Comparison of ENCODE assay signal across 8 mouse cellular contexts in the genomic region with DNA sequence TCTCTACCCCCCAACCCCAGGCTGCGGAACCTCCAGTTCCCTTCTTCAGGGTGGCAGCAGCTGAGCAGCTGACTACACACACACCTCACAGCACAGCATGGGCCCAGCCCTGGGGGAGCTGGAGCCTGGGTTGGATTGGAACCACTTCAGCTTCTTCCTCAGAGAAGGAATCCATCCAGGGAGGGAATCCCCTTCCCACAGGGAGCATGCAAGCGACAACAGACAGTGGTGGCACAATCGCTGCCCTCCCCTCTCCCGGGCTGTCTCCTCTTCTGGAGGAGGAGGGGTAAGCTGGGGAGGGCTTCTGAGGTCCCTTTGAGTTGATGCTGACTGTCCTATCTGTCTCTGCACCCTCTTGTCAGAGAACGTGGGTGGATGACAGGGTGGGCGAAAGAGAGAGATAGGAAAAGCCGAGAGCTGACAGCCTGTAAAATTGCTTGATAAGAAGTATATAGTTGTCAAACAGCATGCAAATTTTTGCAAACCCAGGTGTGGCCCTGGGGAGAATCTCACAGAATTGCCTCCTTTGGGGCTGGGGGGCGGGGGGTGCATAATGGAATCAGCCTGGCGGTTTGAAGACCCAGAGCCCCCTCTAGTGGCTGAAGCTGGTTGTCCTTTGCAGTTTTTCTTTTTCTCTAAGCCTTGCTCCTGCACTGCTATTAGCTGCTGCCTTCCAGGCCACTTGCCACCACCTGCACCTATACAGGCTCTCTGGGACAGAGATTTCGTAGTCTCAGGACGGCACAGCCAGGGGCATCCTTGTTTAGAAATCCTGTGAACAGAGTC. TPM values are rescaled to one million over a fixed set of nuclear protein-coding genes. Genes with fewer than 3 reads are reported as not detected.
A peak's percentile ranks its signal among the peaks of the same experiment; 100 is the strongest.
DNase-seq lines count a peak whose midpoint lies in the region; ATAC-seq and TF ChIP-seq lines count a peak whose summit lies in the region.

No protein-coding gene starts in this region.

- H3K27me3 ChIP-seq in E14TG2a.4 (ENCODE audit: insufficient read depth, low read length): peaks cover 17% of the 10 kb centered on the region
- H3K27me3 ChIP-seq in lung, embryonic 14.5 days (ENCODE audit: insufficient read depth, low read length): no peaks in the 10 kb centered on the region

- intact Hi-C loops in gastrocnemius, postnatal 14 days (cut with DNase I; ENCODE audit: low total_unique reads): loop anchor here (5.0 kb wide), 1 partner anchor 427 kb away; no protein-coding TSS in a partner anchor

- H3K4me1 ChIP-seq in E14TG2a.4 (replicated peaks; ENCODE audit: low read depth, low read length): peaks cover 19% of the 10 kb centered on the region
- no peaks in the 10 kb centered on the region for H3K4me1 ChIP-seq in lung, embryonic 14.5 days (ENCODE audit: insufficient read depth)

- no peaks in the 10 kb centered on the region for H3K9me3 ChIP-seq in E14TG2a.4 (ENCODE audit: low read length)
- H3K9me3 ChIP-seq in lung, embryonic 14.5 days (ENCODE audit: low read depth, low read length): no peaks in the 10 kb centered on the region

- no peak for ATAC-seq in lung, embryonic 14.5 days (ENCODE audit: insufficient read depth)
- ATAC-seq in neutrophil, adult 5-6 weeks (ENCODE audit: extremely low read depth, insufficient number of reproducible peaks, low FRiP score, poor library complexity, severe bottlenecking): peak; percentile 43

- TF ChIP-seq CTCF in E14TG2a.4 (conservative IDR thresholded peaks at IDR 0.05; ENCODE audit: low read length): peak; percentile 78
- peak; percentile 82 for TF ChIP-seq CTCF in lung, embryonic 14.5 days (IDR thresholded peaks at IDR 0.05; ENCODE audit: low read depth)

- peak overlapping the region; percentile 25; the same call in 1 of the 2 replicates for H3K4me2 ChIP-seq in lung, embryonic 14.5 days

- H3K4me3 ChIP-seq in E14TG2a.4 (replicated peaks; ENCODE audit: low read length): no peak overlapping the region
- no peak overlapping the region for H3K4me3 ChIP-seq in lung, embryonic 14.5 days (ENCODE audit: low read depth, low read length)

- no peaks in the 10 kb centered on the region for H3K36me3 ChIP-seq in E14TG2a.4 (ENCODE audit: insufficient read depth, low read length)
- no peaks in the 10 kb centered on the region for H3K36me3 ChIP-seq in lung, embryonic 14.5 days (ENCODE audit: insufficient read depth)

- WGBS in lung, embryonic 14.5 days: 19% methylated on average over 11 of the region's 11 CpGs

- no peak overlapping the region for H3K9ac ChIP-seq in lung, embryonic 14.5 days

- no peak overlapping the region for H3K27ac ChIP-seq in lung, embryonic 14.5 days (ENCODE audit: low read depth)

- DNase-seq in 416B (ENCODE audit: low read depth): peak; percentile 57
- peak; percentile 76 for DNase-seq in cerebellum, adult 9-11 months
- peak; percentile 48 for DNase-seq in gastrocnemius, postnatal 14 days
- DNase-seq in layer of hippocampus, adult 18-20 months (ENCODE audit: low spot score in 2 of 2): peak; percentile 63 to 89
- peak; percentile 78 for DNase-seq in lung, embryonic 14.5 days
- peak; percentile 92 for DNase-seq in thymus, postnatal 4 days

RNA-seq across cellular contexts. Expression of a gene that starts 16.8 kb away (rescaled TPM):
- total RNA-seq in gastrocnemius, postnatal 14 days (2021): 10 to 100 TPM; 40.6 to 45.7 TPM
- total RNA-seq in layer of hippocampus, adult 18-20 months (2021): 100 to 1,000 TPM in 1 of 2 experiments, 10 to 100 TPM in 1; 95.8 to 113 TPM
- 17.5 and 18.3 TPM in 2 replicates for polyA plus RNA-seq in lung, embryonic 14.5 days (2014; fragmentation: Nextera tagmentation; extraction: Ambion mirVana)
- total RNA-seq in neutrophil, adult 5-6 weeks (2017): 133 and 164 TPM in 2 replicates

RNA-seq across cellular contexts. Expression of a gene that starts 22.7 kb away (rescaled TPM):
- under 1 TPM; 0.29 to 0.43 TPM for total RNA-seq in gastrocnemius, postnatal 14 days (2021)
- under 1 TPM in 1 of 2 experiments, not detected in 1; 0.10 TPM for total RNA-seq in layer of hippocampus, adult 18-20 months (2021)
- polyA plus RNA-seq in lung, embryonic 14.5 days (2014; fragmentation: Nextera tagmentation; extraction: Ambion mirVana): 0.46 and 0.76 TPM in 2 replicates
- total RNA-seq in neutrophil, adult 5-6 weeks (2017): 0.35 and 0.49 TPM in 2 replicates
